Mouse (Mus musculus): Measurements from ENCODE around the gene Agbl4. TPM values are rescaled to one million over a fixed set of nuclear protein-coding genes. Genes with fewer than 3 reads are reported as not detected.

Agbl4 gene
- total RNA-seq (2021), result not detected
- long read RNA-seq, experiment 1, result 0 reads
- long read RNA-seq, experiment 2, result 0 reads

DNA sequence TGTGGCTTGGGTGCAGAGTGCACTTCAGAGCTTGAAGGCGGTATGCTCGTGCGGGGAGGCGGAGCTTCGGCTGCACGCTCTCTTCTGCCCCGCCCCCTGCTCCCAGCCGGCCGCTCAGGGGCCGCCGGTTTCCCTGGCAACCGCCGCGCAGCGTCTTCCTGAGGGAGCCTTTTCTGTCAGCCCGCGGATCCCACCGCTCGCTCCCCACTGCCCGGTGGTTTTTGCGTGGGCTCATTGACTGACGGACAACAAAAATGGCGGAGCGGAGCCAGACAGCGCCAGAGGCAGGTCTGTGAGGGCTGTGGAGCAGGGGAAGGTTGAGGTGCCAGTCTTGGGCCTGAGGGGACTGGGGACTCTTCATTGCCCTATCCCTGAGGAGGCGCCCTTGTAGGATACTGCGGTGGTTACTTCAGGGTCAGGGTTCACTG is at the start of gene Agbl4:
TSS of gene Agbl4 (plus strand) at position 44 of the 428 bp plus-strand sequence.
- DNase-seq, result peak; percentile 15

DNA sequence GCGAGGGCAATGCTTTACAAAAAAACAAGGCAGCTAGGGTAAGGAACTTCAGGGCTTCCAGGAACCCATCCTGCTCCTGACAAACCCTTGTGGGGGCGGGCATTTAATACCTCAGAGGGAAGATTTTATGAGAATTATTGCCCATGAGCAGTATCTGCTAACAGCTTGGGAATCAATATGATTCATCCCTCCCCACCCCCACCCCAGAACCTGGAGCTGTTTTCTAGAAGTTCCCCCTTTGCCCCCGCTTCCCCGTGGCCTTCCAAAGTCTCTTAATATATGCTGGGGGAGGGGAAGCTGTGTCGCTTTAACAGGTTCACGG is 46.6 kb upstream of the Agbl4 start:
- no peak for TF ChIP-seq CTCF (IDR thresholded peaks at IDR 0.05)
- intact Hi-C loops (cut with DNase I), result no loop called here
- Histone ChIP-seq H3K27ac (no peak overlapping the region), H3K4me3 (peak overlapping the region; percentile 71)
- no peak for DNase-seq

More for the DNA sequence above, at the start of gene Agbl4:
- Histone ChIP-seq H3K4me3 (peak within 1 kb of the TSS; percentile 56), H3K27ac (no peak within 1 kb of the TSS)
- TF ChIP-seq CTCF (IDR thresholded peaks at IDR 0.05), result no peak
- intact Hi-C loops (cut with DNase I), result no loop called here

GRCm38 (mm10) chr4:110351178-110352000 is 46.1 kb upstream of the Agbl4 start, which contains the start of gene Elavl4:
Gene Elavl4 (minus strand): TSS chr4:110351909.
- TF ChIP-seq CTCF (IDR thresholded peaks at IDR 0.05), result peak; percentile 47
- Histone ChIP-seq H3K4me3 (peak within 1 kb of the TSS; percentile 71), H3K27ac (no peak within 1 kb of the TSS)
- intact Hi-C loops (cut with DNase I), result no loop called here
- DNase-seq, result peak; percentile 18

GRCm38 (mm10) chr4:110352001-110352369 is 45.5 kb upstream of the Agbl4 start:
- DNase-seq, result no peak
- TF ChIP-seq CTCF (IDR thresholded peaks at IDR 0.05), result no peak
- Histone ChIP-seq H3K27ac (no peak overlapping the region), H3K4me3 (peak overlapping the region; percentile 71)
- intact Hi-C loops (cut with DNase I), result no loop called here

DNA sequence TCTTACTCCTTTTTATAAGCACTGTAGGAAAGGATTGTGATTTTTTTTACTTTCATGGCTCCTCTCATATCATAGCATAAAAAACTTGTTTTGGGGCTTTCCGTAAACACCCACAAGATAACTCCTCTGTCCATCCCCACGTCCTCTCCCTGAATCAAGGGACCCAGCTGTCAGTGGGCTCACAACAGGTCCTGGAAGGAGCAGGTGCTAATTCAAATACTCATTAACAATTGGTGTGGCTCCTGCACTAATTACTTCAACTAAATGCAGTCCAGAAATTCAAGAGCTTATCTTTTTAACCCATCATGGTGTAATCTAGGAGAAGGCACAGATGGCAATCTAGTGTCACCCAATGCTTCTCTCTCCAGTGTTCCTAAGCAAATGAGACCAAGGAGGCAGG is 36.9 kb upstream of the Agbl4 start:
- intact Hi-C loops (cut with DNase I), result no loop called here
- Histone ChIP-seq H3K4me3 (no peak overlapping the region), H3K27ac (no peak overlapping the region)
- no peak for TF ChIP-seq CTCF (IDR thresholded peaks at IDR 0.05)
- no peak for DNase-seq

DNA sequence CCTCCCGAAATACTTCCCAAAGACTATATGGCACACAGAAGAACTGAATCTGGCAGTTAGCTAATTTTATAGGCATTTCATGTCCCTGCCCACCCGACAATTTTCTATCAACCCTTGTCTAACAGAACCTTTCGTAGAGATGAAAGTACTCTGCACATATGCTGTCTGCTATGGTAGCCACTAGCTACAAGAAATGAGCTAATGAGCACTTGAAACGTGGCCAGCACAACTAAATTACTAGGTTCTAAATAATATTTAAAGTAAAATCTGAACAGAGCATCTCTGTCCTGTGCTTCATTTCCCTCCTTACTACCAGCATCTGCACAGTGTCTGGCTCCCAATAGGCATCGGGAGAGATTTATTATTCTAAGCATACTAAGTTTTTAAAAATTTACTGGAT is 1.2 kb upstream of the Agbl4 start:
- no peak for TF ChIP-seq CTCF (IDR thresholded peaks at IDR 0.05)
- H3K4me3 ChIP-seq, result no peak overlapping the region
- intact Hi-C loops (cut with DNase I), result no loop called here
- no peak overlapping the region for H3K27ac ChIP-seq
- no peak for DNase-seq

GRCm38 (mm10) chr4:110420306-110420705 is 22.8 kb downstream of the Agbl4 start:
- DNase-seq, result no peak
- Histone ChIP-seq H3K27ac (no peak overlapping the region), H3K4me3 (no peak overlapping the region)
- intact Hi-C loops (cut with DNase I), result no loop called here
- no peak for TF ChIP-seq CTCF (IDR thresholded peaks at IDR 0.05)

DNA sequence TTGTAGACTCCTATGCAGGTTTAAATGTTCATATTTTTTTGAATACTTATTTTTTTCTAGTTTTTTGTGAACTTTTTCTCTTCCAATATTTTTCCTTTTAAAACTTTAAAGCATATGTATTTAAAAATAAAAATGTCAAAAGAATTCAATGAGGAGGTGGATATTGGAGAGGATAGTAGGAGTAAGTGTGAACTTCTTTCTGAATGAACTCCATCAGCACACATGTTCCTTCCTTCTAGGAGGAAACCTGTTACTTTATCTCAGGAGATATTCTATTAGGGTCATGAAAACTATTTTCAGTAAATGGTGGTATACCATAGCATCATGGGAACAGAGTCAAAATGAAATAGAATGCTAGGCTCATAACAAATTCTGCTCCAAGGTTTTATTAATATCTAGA is 30.2 kb downstream of the Agbl4 start:
- no peak for DNase-seq
- Histone ChIP-seq H3K27ac (no peak overlapping the region), H3K4me3 (no peak overlapping the region)
- TF ChIP-seq CTCF (IDR thresholded peaks at IDR 0.05), result no peak
- intact Hi-C loops (cut with DNase I), result no loop called here

- peak; percentile 7; the same call in 1 of the 2 replicates for TF ChIP-seq CTCF (IDR thresholded peaks at IDR 0.05)
- Histone ChIP-seq H3K27ac (no peak overlapping the region), H3K4me3 (no peak overlapping the region)
- intact Hi-C loops (cut with DNase I), result no loop called here
- DNase-seq, result no peak
Measured at GRCm38 (mm10) chr4:110494371-110494770, 96.9 kb downstream of the Agbl4 start.

- no peak for DNase-seq
Measured at GRCm38 (mm10) chr4:110529804-110530203, 132.3 kb downstream of the Agbl4 start.

GRCm38 (mm10) chr4:110549223-110549622 is 151.8 kb downstream of the Agbl4 start:
- no peak for DNase-seq
- intact Hi-C loops (cut with DNase I), result no loop called here
- H3K4me3 ChIP-seq, result no peak overlapping the region
- no peak for TF ChIP-seq CTCF (IDR thresholded peaks at IDR 0.05)
- no peak overlapping the region for H3K27ac ChIP-seq

More at GRCm38 (mm10) chr4:110529804-110530203, 132.3 kb downstream of the Agbl4 start:
- intact Hi-C loops (cut with DNase I), result no loop called here
- no peak overlapping the region for H3K27ac ChIP-seq
- no peak overlapping the region for H3K4me3 ChIP-seq
- no peak for TF ChIP-seq CTCF (IDR thresholded peaks at IDR 0.05)

- Histone ChIP-seq H3K27ac (no peak overlapping the region), H3K4me3 (no peak overlapping the region)
- TF ChIP-seq CTCF (IDR thresholded peaks at IDR 0.05), result no peak
- intact Hi-C loops (cut with DNase I), result no loop called here
- DNase-seq, result no peak
Measured at GRCm38 (mm10) chr4:110597726-110598283, 200.3 kb downstream of the Agbl4 start.

DNA sequence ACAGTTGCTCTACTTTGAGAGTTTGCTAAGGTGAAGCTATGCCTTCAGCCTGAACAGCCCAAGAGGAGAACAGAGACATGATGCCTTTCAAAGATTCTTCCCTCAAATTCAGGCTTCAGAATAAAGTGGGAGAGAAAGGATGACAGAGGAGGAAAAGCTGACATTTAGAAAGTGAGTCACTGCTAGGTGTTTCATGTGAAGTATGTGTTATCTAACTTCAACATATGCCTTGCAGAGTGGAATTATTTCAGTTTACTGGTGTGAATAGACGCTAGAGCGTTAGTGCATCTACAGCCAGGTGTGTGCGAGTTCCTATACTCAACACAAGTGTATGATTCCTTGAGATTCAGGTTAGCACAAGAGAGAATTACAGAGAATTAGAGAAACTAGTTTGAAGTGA is 244.0 kb downstream of the Agbl4 start:
- intact Hi-C loops (cut with DNase I), result no loop called here
- no peak overlapping the region for H3K4me3 ChIP-seq
- DNase-seq, result no peak
- H3K27ac ChIP-seq, result no peak overlapping the region
- TF ChIP-seq CTCF (IDR thresholded peaks at IDR 0.05), result no peak

DNA sequence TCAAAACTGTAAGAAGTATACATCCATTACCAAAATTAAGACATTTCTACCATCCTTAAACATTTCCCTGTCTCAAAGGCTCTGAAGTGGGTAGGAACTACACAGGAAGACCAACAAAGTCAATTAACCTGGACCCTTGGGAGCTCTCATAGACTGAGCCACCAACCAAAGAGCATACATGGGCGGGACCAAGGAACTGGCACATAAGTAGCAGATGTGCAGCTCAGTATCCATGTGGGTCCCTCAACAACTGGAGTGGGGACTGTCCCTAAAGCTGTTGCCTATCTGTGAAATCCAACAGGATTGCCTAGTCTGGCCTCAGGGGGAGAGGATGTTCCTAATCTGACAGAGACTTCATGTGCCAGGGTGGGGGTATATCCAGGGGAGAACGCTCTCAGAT is 265.5 kb downstream of the Agbl4 start:
- intact Hi-C loops (cut with DNase I), result no loop called here
- TF ChIP-seq CTCF (IDR thresholded peaks at IDR 0.05), result no peak
- H3K4me3 ChIP-seq, result no peak overlapping the region
- no peak for DNase-seq
- no peak overlapping the region for H3K27ac ChIP-seq
